Mouse (Mus musculus) CH12.LX (cell line): ENCODE results near the gene Tshz2. TPM values are rescaled to one million over a fixed set of nuclear protein-coding genes. Genes with fewer than 3 reads are reported as not detected.

ENCODE experiments used
- DNase-seq: peaks from one replicate; pipeline ENCODE4 v3.0.0-alpha.2; 2013; ENCODE audit errors: extremely low read depth
- H3K27ac ChIP-seq: 2 replicates; pipeline ENCODE4 v1.5.1; 2012; ENCODE audit warnings: low read depth, mild to moderate bottlenecking, control low read depth, moderate library complexity; ENCODE audit not compliant: insufficient read depth
- H3K27me3 ChIP-seq: replicated peaks from 2 replicates; pipeline ENCODE3; 2012; ENCODE audit warnings: inconsistent platforms
- H3K36me3 ChIP-seq, 2 experiments: replicated peaks in 1 of 2; 2 replicates each; pipeline versions ENCODE3 to v1.6.1; 2012; ENCODE audit warnings: inconsistent platforms in 1 of 2, low read length in 1 of 2, mild to moderate bottlenecking in 1 of 2, mixed read lengths in 1 of 2, moderate library complexity in 1 of 2; ENCODE audit not compliant: control insufficient read depth in 1 of 2, insufficient read depth in 1 of 2
- H3K4me1 ChIP-seq, 2 experiments: 2 replicates each; pipeline ENCODE4 v1.6.1; 2012; ENCODE audit warnings: inconsistent platforms in 1 of 2, moderate library complexity in 1 of 2; ENCODE audit not compliant: insufficient read depth in 2 of 2, control insufficient read depth in 1 of 2
- H3K4me2 ChIP-seq: 2 replicates; pipeline ENCODE4 v1.6.1; 2012; ENCODE audit warnings: low read depth, mild to moderate bottlenecking, control low read depth; ENCODE audit not compliant: poor library complexity, insufficient read depth, severe bottlenecking
- H3K4me3 ChIP-seq, 3 experiments: fragments of 150-350 bp in 1 of 3; sonication (generic) in 1 of 3; replicated peaks in 1 of 3; 2 replicates each; pipeline versions ENCODE3 to v1.5.1; 2011 to 2012; ENCODE audit warnings: low read depth in 2 of 3, low read length in 2 of 3, mild to moderate bottlenecking in 2 of 3, moderate library complexity in 2 of 3, control low read depth in 1 of 3, improper control_type of control experiment in 1 of 3, inconsistent platforms in 1 of 3, mixed read lengths in 1 of 3; ENCODE audit not compliant: poor library complexity in 1 of 3
- H3K79me2 ChIP-seq: replicated peaks from 2 replicates; pipeline ENCODE4 v1.6.1; 2012; ENCODE audit warnings: mild to moderate bottlenecking, moderate library complexity; ENCODE audit not compliant: control insufficient read depth, poor library complexity, insufficient read depth, severe bottlenecking; ENCODE audit errors: extremely low read depth
- H3K9ac ChIP-seq: 2 replicates; pipeline ENCODE4 v1.6.1; 2012; ENCODE audit warnings: low read depth, mild to moderate bottlenecking, control low read depth, moderate library complexity; ENCODE audit not compliant: insufficient read depth
- H3K9me3 ChIP-seq: replicated peaks from 2 replicates; pipeline ENCODE3; 2012; ENCODE audit warnings: low read length, inconsistent platforms, mixed read lengths
- BHLHE40 ChIP-seq: IDR thresholded peaks from 2 replicates; pipeline ENCODE4 v1.6.1; 2011; ENCODE audit warnings: mild to moderate bottlenecking, low read depth, low read length, improper control_type of control experiment
- CHD2 ChIP-seq: IDR thresholded peaks from 2 replicates; pipeline ENCODE4 v1.6.1; 2011; ENCODE audit warnings: low read length, improper control_type of control experiment
- CTCF ChIP-seq, 2 experiments: IDR thresholded peaks in 1 of 2; conservative IDR thresholded peaks in 1 of 2; 2 replicates each; pipeline ENCODE4 v1.5.1; 2011 to 2012; ENCODE audit warnings: low read depth in 2 of 2, low read length in 2 of 2, improper control_type of control experiment in 1 of 2, inconsistent platforms in 1 of 2, mild to moderate bottlenecking in 1 of 2, moderate library complexity in 1 of 2
- E2F4 ChIP-seq: IDR thresholded peaks from 2 replicates; pipeline ENCODE4 v1.6.1; 2011; ENCODE audit warnings: low read depth, low read length, improper control_type of control experiment; ENCODE audit not compliant: insufficient replicate concordance
- ELF1 ChIP-seq: IDR thresholded peaks from 2 replicates; pipeline ENCODE4 v1.6.1; 2014; ENCODE audit warnings: low read depth, mild to moderate bottlenecking, inconsistent platforms, low read length, improper control_type of control experiment
- ETS1 ChIP-seq: conservative IDR thresholded peaks from 2 replicates; pipeline ENCODE4 v1.6.1; 2012; ENCODE audit warnings: low read depth, mild to moderate bottlenecking, inconsistent platforms, low read length, improper control_type of control experiment, moderate library complexity
- GABPA ChIP-seq: IDR thresholded peaks from 2 replicates; pipeline ENCODE4 v1.6.1; 2012; ENCODE audit warnings: low read depth, low read length, improper control_type of control experiment, inconsistent platforms; ENCODE audit not compliant: insufficient replicate concordance
- HCFC1 ChIP-seq: IDR thresholded peaks from 2 replicates; pipeline ENCODE4 v1.6.1; 2012; ENCODE audit warnings: low read depth, mild to moderate bottlenecking, inconsistent platforms, low read length, improper control_type of control experiment
- IRF4 ChIP-seq: IDR thresholded peaks from 2 replicates; pipeline ENCODE4 v1.6.1; 2014; ENCODE audit warnings: low read depth, mild to moderate bottlenecking, inconsistent platforms, low read length, improper control_type of control experiment
- KAT2A ChIP-seq: IDR thresholded peaks from 2 replicates; pipeline ENCODE4 v1.6.1; 2012; ENCODE audit warnings: low read length, improper control_type of control experiment, inconsistent platforms; ENCODE audit not compliant: insufficient replicate concordance
- MAZ ChIP-seq: IDR thresholded peaks from 2 replicates; pipeline ENCODE4 v1.6.1; 2012; ENCODE audit warnings: low read depth, mild to moderate bottlenecking, inconsistent platforms, low read length, improper control_type of control experiment, moderate library complexity
- MYC ChIP-seq: IDR thresholded peaks from 2 replicates; pipeline ENCODE4 v1.6.1; 2011; ENCODE audit warnings: low read depth, mild to moderate bottlenecking, improper control_type of control experiment, low read length
- NRF1 ChIP-seq: IDR thresholded peaks from 2 replicates; pipeline ENCODE4 v1.6.1; 2014; ENCODE audit warnings: low read depth, mild to moderate bottlenecking, inconsistent platforms, low read length, improper control_type of control experiment, moderate library complexity
- PAX5 ChIP-seq: IDR thresholded peaks from 2 replicates; pipeline ENCODE4 v1.6.1; 2012; ENCODE audit warnings: low read length, inconsistent platforms, mixed read lengths
- POLR2A ChIP-seq: IDR thresholded peaks from 2 replicates; pipeline ENCODE4 v1.6.1; 2011; ENCODE audit warnings: low read depth, mild to moderate bottlenecking, improper control_type of control experiment, low read length
- POLR2AphosphoS2 ChIP-seq: IDR thresholded peaks from 2 replicates; pipeline ENCODE4 v1.6.1; 2011; ENCODE audit warnings: low read depth, low read length, improper control_type of control experiment
- RCOR1 ChIP-seq: conservative IDR thresholded peaks from 2 replicates; pipeline ENCODE4 v1.6.1; 2012; ENCODE audit warnings: low read depth, mild to moderate bottlenecking, inconsistent platforms, low read length, improper control_type of control experiment
- SIN3A ChIP-seq: IDR thresholded peaks from 2 replicates; pipeline ENCODE4 v1.6.1; 2012; ENCODE audit warnings: low read length, improper control_type of control experiment, inconsistent platforms
- SMC3 ChIP-seq: IDR thresholded peaks from 2 replicates; pipeline ENCODE4 v1.6.1; 2011; ENCODE audit warnings: low read depth, low read length, improper control_type of control experiment
- TCF12 ChIP-seq: IDR thresholded peaks from 2 replicates; pipeline ENCODE4 v1.6.1; 2014; ENCODE audit warnings: low read depth, mild to moderate bottlenecking, inconsistent platforms, low read length, improper control_type of control experiment
- USF1 ChIP-seq: IDR thresholded peaks from 2 replicates; pipeline ENCODE4 v1.6.1; 2014; ENCODE audit warnings: low read depth, mild to moderate bottlenecking, inconsistent platforms, low read length, improper control_type of control experiment
- USF2 ChIP-seq: conservative IDR thresholded peaks from 2 replicates; pipeline ENCODE4 v1.6.1; 2011; ENCODE audit warnings: low read depth, low read length, improper control_type of control experiment
- ZC3H11A ChIP-seq: IDR thresholded peaks from 2 replicates; pipeline ENCODE4 v1.6.1; 2012; ENCODE audit warnings: low read depth, mild to moderate bottlenecking, inconsistent platforms, low read length, improper control_type of control experiment
- ZKSCAN1 ChIP-seq: IDR thresholded peaks from 2 replicates; pipeline ENCODE4 v1.6.1; 2012; ENCODE audit warnings: low read depth, inconsistent platforms, low read length, improper control_type of control experiment, borderline replicate concordance
- ZMIZ1 ChIP-seq: IDR thresholded peaks from 2 replicates; pipeline ENCODE4 v1.6.1; 2012; ENCODE audit warnings: low read depth, mild to moderate bottlenecking, inconsistent platforms, low read length, improper control_type of control experiment
- ZNF384 ChIP-seq: IDR thresholded peaks from 2 replicates; pipeline ENCODE4 v1.6.1; 2012; ENCODE audit warnings: low read depth, low read length, improper control_type of control experiment, inconsistent platforms
- dilution Hi-C: fragments of 300-500 bp; cut with MboI; formaldehyde crosslinking; loops from 2 replicates; pipeline ENCODE4 v1.14.3; 2020; ENCODE audit warnings: low sequenced_read_pairs; ENCODE audit not compliant: extremely low pct_unique_long_range_greater_than_20kb, extremely low pct_ligation_motif_present
- in situ Hi-C: fragments of 300-500 bp; cut with MboI; formaldehyde crosslinking; loops from 3 replicates; pipeline ENCODE4 v1.14.3; 2019; ENCODE audit warnings: low sequenced_read_pairs, low pct_ligation_motif_present, low pct_unique_long_range_greater_than_20kb, mixed read lengths
- polyA plus RNA-seq: library from polyadenylated mRNA; unstranded; fragments of >175 nt; gene quantifications from 2 replicates; pipeline ENCODE4 v1.2.1, GENCODE M21; 2012; ENCODE audit warnings: low read depth; ENCODE audit not compliant: insufficient read length
- total RNA-seq, 2 experiments: library from RNA; depleted of rRNA; stranded (reverse); fragments of 300-350 nt in 1 of 2; fragments of >200 nt in 1 of 2; gene quantifications; 2 replicates each; pipeline ENCODE4 v1.2.3; 2012 to 2014

Gene Tshz2
- total and polyA plus RNA-seq, 3 experiments, result not detected

DNA sequence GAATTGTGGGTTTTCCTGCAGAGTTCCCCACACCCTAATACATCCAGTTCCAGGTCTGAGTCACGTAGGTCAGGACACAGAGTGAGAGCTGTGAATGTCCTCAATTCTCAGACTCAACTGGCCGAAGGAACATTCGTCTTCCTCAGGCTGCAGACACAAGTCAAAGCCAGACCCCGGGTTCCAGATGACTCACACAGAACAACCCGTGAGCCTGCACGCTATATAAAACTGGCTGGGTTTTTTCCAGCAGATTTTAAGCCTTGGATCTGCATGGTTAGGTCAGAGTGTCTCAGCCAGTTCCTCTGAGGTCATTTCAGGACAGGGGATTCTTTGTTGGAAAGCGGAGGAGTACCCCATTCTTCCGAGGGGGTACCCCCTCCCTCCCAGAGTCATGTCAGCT, 330.0 kb downstream of the Tshz2 start:
- Histone ChIP-seq H3K27me3 (no peaks in the 10 kb centered on the region), H3K9ac (no peak overlapping the region), H3K9me3 (peaks cover 80% of the 10 kb centered on the region), H3K27ac (no peak overlapping the region), H3K4me3 (no peak overlapping the region), H3K4me1 (no peaks in the 10 kb centered on the region), H3K36me3 (no peaks in the 10 kb centered on the region), H3K79me2 (no peaks in the 10 kb centered on the region), H3K4me2 (no peak overlapping the region)
- in situ Hi-C loops, result no loop called here
- dilution Hi-C loops, result no loop called here
- no peak for DNase-seq
- no peak for TF ChIP-seq MAZ
- TF ChIP-seq CTCF (conservative IDR thresholded peaks at IDR 0.05 in 1 of 2, IDR thresholded peaks at IDR 0.05 in 1 of 2; ENCODE audit: low read depth in 2 of 2, low read length in 2 of 2), result no peak
- TF ChIP-seq E2F4, result no peak
- no peak for TF ChIP-seq RCOR1
- no peak for TF ChIP-seq ETS1
- TF ChIP-seq SMC3, result no peak
- TF ChIP-seq KAT2A, result no peak
- TF ChIP-seq ZC3H11A, result no peak
- no peak for TF ChIP-seq GABPA
- TF ChIP-seq IRF4, result no peak
- no peak for TF ChIP-seq BHLHE40
- no peak for TF ChIP-seq POLR2A
- TF ChIP-seq CHD2, result no peak
- no peak for TF ChIP-seq SIN3A

DNA sequence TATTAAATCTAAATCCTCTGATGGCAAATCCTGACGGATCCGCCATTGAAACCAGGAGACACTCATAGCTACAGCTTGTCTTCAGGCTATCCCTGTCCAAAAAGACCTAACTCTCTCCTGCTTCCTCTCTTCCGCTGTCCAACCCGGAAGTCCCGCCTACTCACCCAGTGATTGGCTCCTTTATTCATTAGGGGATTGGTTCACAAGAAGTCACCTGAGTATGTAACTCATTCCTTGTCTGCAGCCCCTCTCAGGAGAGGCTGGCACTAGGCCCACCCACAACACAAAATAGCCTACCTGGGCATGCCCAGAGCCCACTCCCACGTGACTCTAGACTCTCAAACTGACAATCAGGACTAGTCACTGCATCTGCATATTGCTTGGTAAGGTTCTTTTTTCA, 337.7 kb downstream of the Tshz2 start:
- TF ChIP-seq HCFC1 (no peak), USF1 (no peak), ZKSCAN1 (no peak), SMC3 (no peak), ZMIZ1 (no peak), MAZ (no peak), PAX5 (no peak), USF2 (no peak), ZC3H11A (no peak), TCF12 (no peak), BHLHE40 (no peak), CTCF (conservative IDR thresholded peaks at IDR 0.05 in 1 of 2, IDR thresholded peaks at IDR 0.05 in 1 of 2; ENCODE audit: low read depth in 2 of 2, low read length in 2 of 2) (no peak), MYC (no peak), ELF1 (no peak), NRF1 (no peak), ZNF384 (no peak), POLR2AphosphoS2 (no peak)
- Histone ChIP-seq H3K9ac (no peak overlapping the region), H3K79me2 (no peaks in the 10 kb centered on the region), H3K27me3 (no peaks in the 10 kb centered on the region), H3K4me1 (no peaks in the 10 kb centered on the region), H3K4me3 (no peak overlapping the region), H3K27ac (no peak overlapping the region), H3K36me3 (no peaks in the 10 kb centered on the region), H3K9me3 (peaks cover 78% of the 10 kb centered on the region), H3K4me2 (no peak overlapping the region)
- no peak for DNase-seq
- dilution Hi-C loops, result no loop called here
- in situ Hi-C loops, result no loop called here
